Mouse (Mus musculus): ENCODE measurements around the gene Prkch.

Prkch gene

GRCm38 (mm10) chr12:73583318-73583717 lies 1.3 kb upstream of the Prkch start:
- no peak for DNase-seq (ENCODE audit: low spot score)

GRCm38 (mm10) chr12:73583813-73584609 lies 585 bp upstream of the Prkch start:
- DNase-seq (ENCODE audit: low spot score) = no peak

- DNase-seq (ENCODE audit: low spot score) = peak; percentile 14
Measured at GRCm38 (mm10) chr12:73585241-73585801, 725 bp downstream of the Prkch start.

- no peak for DNase-seq (ENCODE audit: low spot score)
Measured at GRCm38 (mm10) chr12:73585850-73586249, 1.3 kb downstream of the Prkch start.

GRCm38 (mm10) chr12:73587262-73587661 lies 2.7 kb downstream of the Prkch start:
- DNase-seq (ENCODE audit: low spot score) = no peak

GRCm38 (mm10) chr12:73590627-73591276 lies 6.2 kb downstream of the Prkch start:
- DNase-seq (ENCODE audit: low spot score) = no peak

GRCm38 (mm10) chr12:73591625-73592024 lies 7.0 kb downstream of the Prkch start:
- DNase-seq (ENCODE audit: low spot score) = no peak

- no peak for DNase-seq (ENCODE audit: low spot score)
Measured at GRCm38 (mm10) chr12:73593021-73593798, 8.6 kb downstream of the Prkch start.

- no peak for DNase-seq (ENCODE audit: low spot score)
Measured at GRCm38 (mm10) chr12:73594177-73594745, 9.7 kb downstream of the Prkch start.

GRCm38 (mm10) chr12:73595226-73595625 lies 10.6 kb downstream of the Prkch start:
- DNase-seq (ENCODE audit: low spot score) = no peak

- no peak for DNase-seq (ENCODE audit: low spot score)
Measured at GRCm38 (mm10) chr12:73598241-73598640, 13.6 kb downstream of the Prkch start.

GRCm38 (mm10) chr12:73600457-73600856 lies 15.9 kb downstream of the Prkch start:
- no peak for DNase-seq (ENCODE audit: low spot score)

GRCm38 (mm10) chr12:73602974-73603373 lies 18.4 kb downstream of the Prkch start:
- no peak for DNase-seq (ENCODE audit: low spot score)

- no peak for DNase-seq (ENCODE audit: low spot score)
Measured at GRCm38 (mm10) chr12:73603653-73604052, 19.1 kb downstream of the Prkch start.

GRCm38 (mm10) chr12:73604762-73605161 lies 20.2 kb downstream of the Prkch start:
- no peak for DNase-seq (ENCODE audit: low spot score)

GRCm38 (mm10) chr12:73605174-73605573 lies 20.6 kb downstream of the Prkch start:
- DNase-seq (ENCODE audit: low spot score) = no peak

- no peak for DNase-seq (ENCODE audit: low spot score)
Measured at GRCm38 (mm10) chr12:73607381-73608064, 22.9 kb downstream of the Prkch start.

GRCm38 (mm10) chr12:73608065-73608397 lies 23.4 kb downstream of the Prkch start:
- no peak for DNase-seq (ENCODE audit: low spot score)

GRCm38 (mm10) chr12:73609262-73609661 lies 24.7 kb downstream of the Prkch start:
- DNase-seq (ENCODE audit: low spot score) = no peak

- no peak for DNase-seq (ENCODE audit: low spot score)
Measured at GRCm38 (mm10) chr12:73609676-73610545, 25.3 kb downstream of the Prkch start.
